In genomic region chr6:50459271-50459670, GRCm38 (mm10) we compare ENCODE assay signal across 23 mouse cellular contexts. TPM values are rescaled to one million over a fixed set of nuclear protein-coding genes. Genes with fewer than 3 reads are reported as not detected.
DNase-seq lines count a peak whose midpoint lies in the region; ATAC-seq and TF ChIP-seq lines count a peak whose summit lies in the region.
"Had no signal": no experiment of that assay in that cellular context is flagged by ENCODE, and none has a peak within 500 bp of the region (broad histone marks: within the 10 kb centered on the region; RNA-seq: fewer than 3 reads in every experiment).

No protein-coding gene starts in this region.

- H3K4me1 ChIP-seq in kidney, embryonic 16.5 days (ENCODE audit: insufficient read depth, low read length) = peaks cover 18% of the 10 kb centered on the region
- H3K4me1 ChIP-seq in MEL (ENCODE audit: control insufficient read depth in 1 of 2, insufficient read depth in 2 of 2, low read length in 2 of 2) = peaks cover 0 to 9% of the 10 kb centered on the region in 2 experiments; a peak in 2 of 4 replicates

- TF ChIP-seq POLR2A in MEL (IDR thresholded peaks at IDR 0.05; ENCODE audit: control insufficient read depth in 1 of 2, insufficient read depth in 1 of 2, low read depth in 1 of 2, low read length in 2 of 2, poor library complexity in 1 of 2) = no peak

- 76% methylated on average over 5 of the region's 5 CpGs for WGBS in kidney, embryonic 16.5 days

- 0 out of 4 replicates have a peak, but pooled peaks of 1 of the 2 experiments have one; percentile 12 for TF ChIP-seq EP300 in MEL (IDR thresholded peaks at IDR 0.05; ENCODE audit: low read depth in 1 of 2, low read length in 2 of 2)

- no peak overlapping the region for H3K4me3 ChIP-seq in kidney, embryonic 16.5 days (ENCODE audit: low read length)
- H3K4me3 ChIP-seq in MEL (ENCODE audit: control insufficient read depth in 1 of 2, insufficient read depth in 1 of 2, low read depth in 2 of 2, low read length in 2 of 2) = no peak overlapping the region
- H3K4me3 ChIP-seq: embryonic facial prominence, embryonic 15.5 days; erythroblast, embryonic 14.5 days; forebrain, embryonic 10.5 days; gastrocnemius, adult 2 months; heart, embryonic 10.5 days; hindbrain, embryonic 13.5 days had no signal

- TF ChIP-seq RAD21 in MEL (IDR thresholded peaks at IDR 0.05; ENCODE audit: low read depth, low read length) = no peak

- H3K27ac ChIP-seq in kidney, embryonic 16.5 days (ENCODE audit: low read length) = peak overlapping the region; percentile 37; the same call in 1 of the 2 replicates
- H3K27ac ChIP-seq in MEL (ENCODE audit: control insufficient read depth, low read depth, low read length) = no peak overlapping the region
- H3K27ac ChIP-seq: embryonic facial prominence, embryonic 15.5 days; forebrain, embryonic 10.5 days; gastrocnemius, adult 2 months; heart, embryonic 10.5 days; hindbrain, embryonic 13.5 days; hindbrain, postnatal 0 days had no signal

- TF ChIP-seq CTCF in MEL (IDR thresholded peaks at IDR 0.05 in 2 of 3, conservative IDR thresholded peaks at IDR 0.05 in 1 of 3; ENCODE audit: control insufficient read depth in 1 of 3, insufficient read depth in 1 of 3, low read depth in 2 of 3, low read length in 3 of 3, poor library complexity in 1 of 3, severe bottlenecking in 1 of 3) = no peak

- no peaks in the 10 kb centered on the region; the same call in 1 of the 2 replicates for H3K79me2 ChIP-seq in MEL (ENCODE audit: control insufficient read depth, insufficient read depth, low read length, poor library complexity)

- H3K9ac ChIP-seq in kidney, embryonic 16.5 days (replicated peaks; ENCODE audit: low read length) = no peak overlapping the region
- no peak overlapping the region for H3K9ac ChIP-seq in MEL (ENCODE audit: control insufficient read depth, low read depth, low read length, poor library complexity, severe bottlenecking)
- H3K9ac ChIP-seq: embryonic facial prominence, embryonic 15.5 days; hindbrain, embryonic 13.5 days had no signal

- H3K9me3 ChIP-seq in kidney, embryonic 16.5 days (ENCODE audit: low read length) = no peaks in the 10 kb centered on the region
- no peaks in the 10 kb centered on the region for H3K9me3 ChIP-seq in MEL (replicated peaks; ENCODE audit: insufficient read depth, low read length)
- H3K9me3 ChIP-seq: embryonic facial prominence, embryonic 15.5 days; forebrain, embryonic 10.5 days; heart, embryonic 10.5 days; hindbrain, embryonic 13.5 days had no signal

- no peaks in the 10 kb centered on the region for H3K36me3 ChIP-seq in kidney, embryonic 16.5 days (ENCODE audit: insufficient read depth, low read length)
- peaks cover 0 to 2% of the 10 kb centered on the region in 2 experiments; a peak in 2 of 4 replicates for H3K36me3 ChIP-seq in MEL (ENCODE audit: control insufficient read depth in 1 of 2, insufficient read depth in 2 of 2, low read length in 2 of 2)
- H3K36me3 ChIP-seq: embryonic facial prominence, embryonic 15.5 days; forebrain, embryonic 10.5 days; heart, embryonic 10.5 days; hindbrain, embryonic 13.5 days had no signal

- no peak for DNase-seq in kidney, adult 9 months
- peak; percentile 56 for DNase-seq in MEL (ENCODE audit: low read depth, low spot score)
- no peak for DNase-seq in ovary, adult 18-20 months (ENCODE audit: low spot score)
- DNase-seq in cerebellum, postnatal 14 days = no peak
- DNase-seq: adrenal gland, adult 8-10 months; adrenal gland, postnatal 36 days; cerebellum, adult 11 months; cerebellum, adult 8-10 months; cerebellum, postnatal 25 days; gastrocnemius, adult 2 months; gastrocnemius, postnatal 25 days; heart, adult 18-20 months; heart, postnatal 10 days had no signal

- H3K4me2 ChIP-seq in kidney, embryonic 16.5 days (replicated peaks; ENCODE audit: low read depth, low read length) = no peak overlapping the region
- H3K4me2 ChIP-seq: embryonic facial prominence, embryonic 15.5 days; hindbrain, embryonic 13.5 days had no signal

- H3K27me3 ChIP-seq in kidney, embryonic 16.5 days (ENCODE audit: insufficient read depth, low read length) = no peaks in the 10 kb centered on the region
- no peaks in the 10 kb centered on the region for H3K27me3 ChIP-seq in MEL (ENCODE audit: control insufficient read depth in 1 of 2, insufficient read depth in 2 of 2, low read length in 2 of 2)
- H3K27me3 ChIP-seq: embryonic facial prominence, embryonic 15.5 days had no signal

- ATAC-seq in kidney, embryonic 16.5 days (ENCODE audit: low FRiP score, low TSS enrichment) = no peak
- ATAC-seq in common myeloid progenitor, adult 5-6 weeks (replicated peaks; ENCODE audit: low read depth, poor library complexity, severe bottlenecking) = peak; percentile 4; the same call in 1 of the 2 replicates
- no peak for ATAC-seq in CD4-positive, CD25-positive, alpha-beta regulatory T cell, adult 4 months
- ATAC-seq: forebrain, embryonic 14.5 days; hindbrain, postnatal 0 days had no signal

TF ChIP-seq in MEL, 35 proteins besides CTCF, POLR2A, EP300 and RAD21:
- TF ChIP-seq TAL1 (IDR thresholded peaks at IDR 0.05; ENCODE audit: low read length) (no peak), ETS1 (IDR thresholded peaks at IDR 0.05; ENCODE audit: low read depth, low read length) (no peak), MAX (IDR thresholded peaks at IDR 0.05; ENCODE audit: low read length) (0 out of 2 replicates have a peak, but pooled peaks have one; percentile 33), MYC (IDR thresholded peaks at IDR 0.05; ENCODE audit: low read depth, low read length) (0 out of 2 replicates have a peak, but pooled peaks have one; percentile 26), ZNF384 (IDR thresholded peaks at IDR 0.05; ENCODE audit: low read depth, low read length) (no peak), UBTF (IDR thresholded peaks at IDR 0.05; ENCODE audit: borderline replicate concordance, insufficient read depth, low read depth, low read length) (no peak)

RNA-seq across cellular contexts. Expression of gene Osbpl3, which starts 3.3 kb away (rescaled TPM):
- polyA plus RNA-seq in kidney, embryonic 16.5 days (2015; fragmentation: Nextera tagmentation; extraction: Ambion mirVana) = 18.2 and 22.5 TPM in 2 replicates
- total RNA-seq in MEL (2012; rRNA removed) = 4.3 and 5.6 TPM in 2 replicates
- 1 to 10 TPM in 1 of 2 experiments, not detected in 1; 4.9 TPM for polyA plus RNA-seq in MEL (2012; ENCODE audit: insufficient read depth in 1 of 2, insufficient read length in 2 of 2, low read depth in 1 of 2, low replicate concordance in 2 of 2, missing spikeins in 1 of 2)
- total RNA-seq in common myeloid progenitor, adult 5-6 weeks (2017) = 13.1 and 15.4 TPM in 2 replicates
- polyA plus RNA-seq in CD4-positive, CD25-positive, alpha-beta regulatory T cell, adult 4 months (2017; shearing (Covaris generic)) = 10 to 100 TPM; 37.2 to 48.1 TPM
- polyA plus RNA-seq: erythroblast, embryonic 14.5 days had no signal
